Mouse (Mus musculus) CD4-positive naive resting alpha-beta T cell, adult 76 days (primary cell): ENCODE data around the gene Taldo1. TPM values are rescaled to one million over a fixed set of nuclear protein-coding genes. Genes with fewer than 3 reads are reported as not detected.

Experiments used
- total RNA-seq: library from RNA; stranded (reverse); gene quantifications from one replicate; pipeline ENCODE4 v1.2.4, GENCODE M21; 2023

Taldo1 gene
- 88.3 TPM for total RNA-seq

DNA sequence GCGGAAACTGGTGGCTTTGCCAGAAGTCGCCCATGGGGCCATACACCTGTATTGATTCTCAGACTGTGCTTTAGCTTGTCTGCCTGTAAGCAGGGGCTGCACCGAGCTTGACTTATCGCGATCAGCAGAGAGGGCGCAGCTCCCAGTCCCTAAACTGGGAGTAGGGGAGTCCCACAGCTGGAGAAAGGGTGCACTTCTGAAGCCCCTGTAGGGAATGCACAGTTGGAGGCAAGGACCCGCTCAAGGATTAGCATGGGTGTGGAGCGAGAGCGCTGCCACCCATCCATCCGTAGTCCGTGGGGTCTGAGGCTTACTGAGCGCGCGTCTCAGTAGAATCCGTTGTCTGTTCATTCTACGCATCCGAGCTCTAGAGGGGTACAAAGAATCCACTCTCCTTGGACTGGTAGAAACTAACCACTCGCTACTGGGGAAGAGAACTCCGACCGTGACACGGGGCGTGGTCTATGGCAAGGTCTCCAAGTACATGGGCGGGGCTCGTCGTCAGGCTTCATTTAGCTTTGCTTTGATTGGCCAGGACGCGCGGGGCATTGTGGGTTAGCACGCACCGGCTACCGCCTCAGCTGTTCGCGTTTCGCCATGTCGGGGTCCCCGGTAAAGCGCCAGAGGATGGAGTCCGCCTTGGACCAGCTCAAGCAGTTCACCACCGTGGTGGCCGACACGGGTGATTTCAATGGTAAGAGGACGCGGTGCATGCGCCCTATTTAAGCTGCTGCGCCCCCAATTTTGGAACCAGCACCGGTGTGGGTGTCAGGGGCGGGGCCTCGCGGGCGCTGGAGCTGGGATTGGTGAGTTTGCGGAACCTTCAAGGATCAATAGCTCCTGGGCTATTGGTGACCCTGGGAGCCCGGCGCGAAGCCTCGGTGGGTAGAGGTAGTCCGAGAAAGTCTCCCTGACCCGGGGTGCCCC, at the start of gene Taldo1:
Taldo1 (plus strand) TSS at position 575 of the 927 bp plus-strand sequence.

GRCm38 (mm10) chr7:141413809-141414584, 22.0 kb downstream of the Taldo1 start, which contains the start of gene Gatd1:
Gene Gatd1 (minus strand): TSS chr7:141414136.

GRCm38 (mm10) chr7:141429310-141429709, 37.3 kb downstream of the Taldo1 start, which contains the start of gene Cend1:
Gene Cend1 (minus strand): TSS chr7:141429491.

DNA sequence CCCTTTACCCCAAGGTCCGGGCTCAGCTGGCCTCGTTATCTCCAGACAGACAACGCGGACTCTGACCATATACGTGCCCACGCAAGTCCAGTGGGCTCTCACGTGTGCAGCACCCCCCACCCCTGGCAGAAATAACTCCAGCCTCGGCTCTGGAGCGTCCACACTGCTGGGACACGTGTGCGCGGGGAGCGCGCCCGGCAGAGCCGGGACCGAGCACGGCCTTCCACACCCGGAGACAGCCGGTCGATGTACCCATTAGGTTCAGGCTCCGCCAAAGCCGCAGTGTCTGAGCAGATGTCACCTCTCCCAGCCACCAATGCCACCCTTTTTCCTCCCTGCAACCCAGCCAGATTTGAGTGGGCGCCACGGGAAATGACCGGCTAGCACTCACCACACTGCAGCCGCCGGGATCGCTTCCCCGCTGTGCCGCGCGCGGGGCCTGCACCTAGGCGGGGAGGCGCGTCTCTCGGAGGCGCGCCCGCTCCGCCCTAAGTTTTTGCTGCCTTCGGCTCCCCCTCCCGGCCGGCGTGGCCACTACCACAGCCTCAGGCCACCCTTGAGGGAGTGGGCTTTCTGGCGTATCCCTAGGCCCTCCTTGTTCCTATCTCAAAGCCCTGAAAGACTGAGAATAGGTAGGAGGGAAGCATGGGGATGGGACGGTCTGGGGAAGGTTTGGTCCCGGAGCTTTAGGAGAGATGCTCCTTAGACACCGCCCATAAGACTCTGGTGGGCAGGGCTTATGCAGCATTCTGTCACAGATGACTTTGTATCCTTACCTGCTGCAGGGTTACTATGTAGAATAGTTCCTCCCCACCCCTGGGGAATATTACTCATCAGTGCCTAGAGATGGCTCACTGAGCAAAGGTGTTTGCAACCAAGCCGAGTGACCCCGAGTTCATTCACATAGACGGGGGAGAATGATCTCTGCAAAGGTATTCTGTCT, 45.5 kb downstream of the Taldo1 start, which contains the start of gene Slc25a22:
Slc25a22 (minus strand) TSS at position 715 of the 943 bp plus-strand sequence.

DNA sequence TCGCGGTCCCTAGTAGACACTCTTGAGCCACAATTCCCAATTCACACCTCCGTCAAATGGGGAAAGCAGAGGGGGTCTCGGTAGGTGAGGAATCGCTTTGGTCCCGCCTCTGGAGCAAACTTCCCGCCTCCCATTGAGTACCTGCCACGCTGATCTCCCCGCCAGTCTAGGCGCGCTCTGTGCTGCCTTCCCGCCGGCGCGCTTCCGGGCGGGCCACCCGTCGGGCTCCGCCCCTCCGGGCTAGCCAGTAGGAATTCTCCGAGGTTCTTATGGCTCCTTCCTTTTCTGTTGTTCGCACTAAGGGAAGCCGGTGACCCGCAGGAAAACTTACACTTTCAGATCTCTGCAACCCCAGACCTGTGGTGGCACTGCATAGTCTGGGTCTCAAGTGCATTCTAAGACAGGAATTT, 51.8 kb downstream of the Taldo1 start, which contains the start of gene Pidd1:
Pidd1 (minus strand) TSS at position 198 of the 410 bp plus-strand sequence.

DNA sequence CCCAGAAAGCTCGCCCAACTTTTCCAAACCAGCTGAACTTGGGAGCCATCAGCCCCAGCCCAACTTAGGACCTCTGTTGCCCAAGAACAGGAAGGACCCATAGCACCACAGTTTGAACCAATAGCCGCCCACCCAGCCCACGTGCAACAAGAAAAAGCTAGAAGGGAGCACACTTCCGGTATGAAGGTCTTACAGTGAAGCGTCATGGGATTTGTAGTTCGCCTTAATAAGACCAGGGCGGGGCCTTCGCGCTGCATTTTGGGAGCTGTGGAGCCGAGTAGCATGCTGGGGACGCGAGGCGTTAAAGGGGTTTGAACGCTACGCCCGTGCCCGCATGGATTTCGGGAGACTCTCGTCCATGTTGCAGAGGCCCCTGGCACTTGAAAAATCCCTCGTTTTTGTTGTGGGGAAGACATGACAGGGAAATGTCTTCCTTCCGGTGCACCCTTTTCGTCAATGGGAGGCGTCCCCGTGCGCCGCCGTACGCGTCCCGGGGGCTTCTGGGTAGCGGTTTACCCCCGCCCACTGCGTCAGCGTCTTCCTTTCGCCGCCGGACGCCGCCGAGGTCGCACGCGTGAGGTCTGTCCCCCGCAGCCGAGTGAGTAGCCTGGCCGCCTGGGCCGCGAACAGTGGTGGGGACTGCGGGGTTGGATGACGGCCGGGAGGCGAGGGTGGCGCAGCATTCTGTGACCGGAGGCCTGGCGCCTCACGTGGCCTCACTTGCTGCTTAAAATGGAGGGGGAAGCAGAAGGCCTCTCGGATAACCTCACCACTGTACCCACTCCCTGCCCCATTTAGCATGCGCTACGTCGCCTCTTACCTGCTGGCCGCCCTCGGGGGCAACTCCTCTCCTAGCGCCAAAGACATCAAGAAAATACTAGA, 55.4 kb downstream of the Taldo1 start, which contains the start of gene Rplp2:
Rplp2 (plus strand) TSS at position 261 of the 882 bp plus-strand sequence.

Other genes starting within 250 kb of the Taldo1 start
- 44.3 TPM for gene Rnh1, start 219.3 kb upstream of the Taldo1 start, total RNA-seq
- 23.0 TPM for gene Hras, start 198.2 kb upstream of the Taldo1 start, total RNA-seq
- 2.1 TPM for gene Lrrc56, start 198.0 kb upstream of the Taldo1 start, total RNA-seq
- 2.8 TPM for gene Lmntd2, start 178.1 kb upstream of the Taldo1 start, total RNA-seq
- gene Rassf7, start 176.3 kb upstream of the Taldo1 start, total RNA-seq = 10.6 TPM
- 154 TPM for gene Phrf1, start 163.4 kb upstream of the Taldo1 start, total RNA-seq
- 62.5 TPM for gene Irf7, start 125.7 kb upstream of the Taldo1 start, total RNA-seq
- not detected for gene Cdhr5, start 115.4 kb upstream of the Taldo1 start, total RNA-seq
- gene Sct, start 113.1 kb upstream of the Taldo1 start, total RNA-seq = not detected
- gene Drd4, start 100.2 kb upstream of the Taldo1 start, total RNA-seq = not detected
- 56.9 TPM for gene Deaf1, start 64.5 kb upstream of the Taldo1 start, total RNA-seq
- gene Tmem80, start 64.5 kb upstream of the Taldo1 start, total RNA-seq = 22.6 TPM
- not detected for gene Eps8l2, start 53.3 kb upstream of the Taldo1 start, total RNA-seq
- 29.1 TPM for gene Gatd1, start 21.9 kb downstream of the Taldo1 start, total RNA-seq
- gene Cend1, start 37.3 kb downstream of the Taldo1 start, total RNA-seq = not detected
- 53.6 TPM for gene Slc25a22, start 45.7 kb downstream of the Taldo1 start, total RNA-seq
- gene Pidd1, start 51.8 kb downstream of the Taldo1 start, total RNA-seq = 4.1 TPM
- gene Rplp2, start 55.2 kb downstream of the Taldo1 start, total RNA-seq = 3,494 TPM
- gene Pnpla2, start 63.0 kb downstream of the Taldo1 start, total RNA-seq = 66.5 TPM
- gene Cracr2b, start 68.9 kb downstream of the Taldo1 start, total RNA-seq = not detected
- gene Cd151, start 75.2 kb downstream of the Taldo1 start, total RNA-seq = 14.0 TPM
- gene Polr2l, start 82.9 kb downstream of the Taldo1 start, total RNA-seq = 11.6 TPM
- 2.2 TPM for gene Tspan4, start 83.0 kb downstream of the Taldo1 start, total RNA-seq
- gene Chid1, start 147.7 kb downstream of the Taldo1 start, total RNA-seq = 20.1 TPM
- gene Ap2a2, start 170.0 kb downstream of the Taldo1 start, total RNA-seq = 67.9 TPM